Mouse (Mus musculus) midbrain, embryonic 11.5 days (tissue): ENCODE measurements around the gene Atp4b. TPM values are rescaled to one million over a fixed set of nuclear protein-coding genes. Genes with fewer than 3 reads are reported as not detected.

Source experiments
- ATAC-seq: fragments of 200-750 bp; cut with Nextera tagmentation; 2 replicates; pipeline ENCODE4 v1.8.0; 2017; ENCODE audit warnings: moderate TSS enrichment, moderate library complexity; ENCODE audit not compliant: low FRiP score
- DNase-seq: peaks from one replicate; pipeline ENCODE4 v3.0.0; 2015; ENCODE audit warnings: low spot score; ENCODE audit errors: missing footprints
- H3K27ac ChIP-seq: fragments of 300-500 bp; sonication (generic); 2 replicates; pipeline ENCODE4 v1.5.1; 2014; ENCODE audit warnings: low read depth, low read length
- H3K27me3 ChIP-seq: fragments of 300-500 bp; sonication (generic); 2 replicates; pipeline ENCODE4 v1.6.1; 2014; ENCODE audit warnings: mild to moderate bottlenecking, low read length, moderate library complexity, mixed read lengths; ENCODE audit not compliant: control insufficient read depth, insufficient read depth
- H3K36me3 ChIP-seq: fragments of 300-500 bp; sonication (generic); 2 replicates; pipeline ENCODE4 v1.6.1; 2014; ENCODE audit warnings: mild to moderate bottlenecking, low read length, moderate library complexity, mixed read lengths; ENCODE audit not compliant: control insufficient read depth, insufficient read depth
- H3K4me1 ChIP-seq: fragments of 300-500 bp; sonication (generic); 2 replicates; pipeline ENCODE4 v1.6.1; 2014; ENCODE audit warnings: low read length; ENCODE audit not compliant: control insufficient read depth, insufficient read depth
- H3K4me2 ChIP-seq: fragments of 300-500 bp; sonication (generic); 2 replicates; pipeline ENCODE4 v1.6.1; 2014; ENCODE audit warnings: mild to moderate bottlenecking, moderate library complexity
- H3K4me3 ChIP-seq: fragments of 300-500 bp; sonication (generic); 2 replicates; pipeline ENCODE4 v1.5.1; 2014; ENCODE audit warnings: low read depth, low read length
- H3K9ac ChIP-seq: fragments of 300-500 bp; sonication (generic); 2 replicates; pipeline ENCODE4 v1.6.1; 2014; ENCODE audit warnings: low read length
- H3K9me3 ChIP-seq: fragments of 300-500 bp; sonication (generic); 2 replicates; pipeline ENCODE4 v1.6.1; 2016; ENCODE audit warnings: low read length; ENCODE audit not compliant: control insufficient read depth
- WGBS: fragments of 180-500 bp; shearing (Covaris S2); extraction: QIAGEN DNeasy Blood & Tissue Kit; methylation state at CpG from one replicate; pipeline ENCODE4 v1.1.7; 2014; 5-methylcytosine and 5-hydroxymethylcytosine counted together
- polyA plus RNA-seq: library from polyadenylated mRNA; unstranded; fragments of >200 nt; fragmentation: Nextera tagmentation; extraction: Ambion mirVana; gene quantifications from 2 replicates; pipeline ENCODE4 v1.2.1, GENCODE M21; 2014

The Atp4b gene
- polyA plus RNA-seq: 0.14 TPM in 1 of 2 replicates, not detected in the other

DNA sequence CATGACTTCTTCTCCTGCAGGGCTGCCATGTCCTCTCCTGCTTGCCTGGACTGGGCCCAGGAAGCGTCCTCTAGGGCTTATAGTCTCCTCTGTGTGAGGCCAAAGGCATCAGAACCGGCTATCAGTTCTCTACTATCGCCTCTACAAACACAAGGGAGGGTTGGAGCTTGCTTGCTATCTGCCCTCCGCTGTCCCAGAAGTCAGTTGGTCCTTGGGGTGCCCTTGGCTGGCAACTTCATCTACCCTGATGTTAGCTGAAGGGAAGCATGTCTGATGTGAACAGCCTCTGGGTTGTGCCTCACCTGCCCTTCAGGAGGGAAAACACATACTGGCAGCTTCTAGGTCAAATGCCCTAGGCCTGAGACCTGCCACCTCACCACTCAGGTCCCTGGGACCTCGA, at the start of gene Atp4b:
Gene Atp4b (minus strand): TSS at position 101 of the 400 bp plus-strand sequence.
- DNase-seq (no peak), ATAC-seq (no peak)
- H3K9ac ChIP-seq: no peak within 1 kb of the TSS
- no peak within 1 kb of the TSS for H3K27ac ChIP-seq
- no peak within 1 kb of the TSS for H3K4me2 ChIP-seq
- no peaks in the 10 kb centered on the region for H3K4me1 ChIP-seq
- H3K4me3 ChIP-seq: no peak within 1 kb of the TSS
- no peaks in the 10 kb centered on the region for H3K9me3 ChIP-seq
- WGBS: 85% methylated on average over 5 of the region's 5 CpGs
- H3K36me3 ChIP-seq: no peaks in the 10 kb centered on the region
- no peaks in the 10 kb centered on the region for H3K27me3 ChIP-seq

- no peaks in the 10 kb centered on the region for H3K9me3 ChIP-seq
- H3K27ac ChIP-seq: no peak overlapping the region
- H3K4me3 ChIP-seq: no peak overlapping the region
- 94% methylated on average over 2 of the region's 2 CpGs for WGBS
- H3K36me3 ChIP-seq: no peaks in the 10 kb centered on the region
- ATAC-seq: no peak
- H3K4me2 ChIP-seq: no peak overlapping the region
- no peak for DNase-seq
- H3K27me3 ChIP-seq: no peaks in the 10 kb centered on the region
- H3K4me1 ChIP-seq: no peaks in the 10 kb centered on the region
- no peak overlapping the region for H3K9ac ChIP-seq
Measured at GRCm38 (mm10) chr8:13442152-13442551, 45.5 kb upstream of the Atp4b start.

GRCm38 (mm10) chr8:13437531-13437930, 40.9 kb upstream of the Atp4b start:
- 79% methylated on average over 2 of the region's 2 CpGs for WGBS
- no peak overlapping the region for H3K27ac ChIP-seq

GRCm38 (mm10) chr8:13436052-13436451, 39.4 kb upstream of the Atp4b start:
- ATAC-seq: no peak
- H3K36me3 ChIP-seq: no peaks in the 10 kb centered on the region
- no peak for DNase-seq
- H3K27ac ChIP-seq: no peak overlapping the region
- H3K27me3 ChIP-seq: peaks cover 3% of the 10 kb centered on the region; the same call in 1 of the 2 replicates
- H3K9ac ChIP-seq: no peak overlapping the region
- H3K4me2 ChIP-seq: no peak overlapping the region
- no peak overlapping the region for H3K4me3 ChIP-seq
- H3K4me1 ChIP-seq: peaks cover 3% of the 10 kb centered on the region
- 5% methylated on average over 8 of the region's 8 CpGs for WGBS
- no peaks in the 10 kb centered on the region for H3K9me3 ChIP-seq

More at GRCm38 (mm10) chr8:13437531-13437930, 40.9 kb upstream of the Atp4b start:
- H3K4me1 ChIP-seq: peaks cover 3% of the 10 kb centered on the region
- no peak overlapping the region for H3K9ac ChIP-seq
- no peaks in the 10 kb centered on the region for H3K9me3 ChIP-seq
- no peak overlapping the region for H3K4me2 ChIP-seq
- no peak for DNase-seq
- H3K36me3 ChIP-seq: no peaks in the 10 kb centered on the region
- peaks cover 3% of the 10 kb centered on the region; the same call in 1 of the 2 replicates for H3K27me3 ChIP-seq
- no peak for ATAC-seq
- H3K4me3 ChIP-seq: no peak overlapping the region

- H3K27me3 ChIP-seq: peaks cover 3% of the 10 kb centered on the region; the same call in 1 of the 2 replicates
- H3K36me3 ChIP-seq: no peaks in the 10 kb centered on the region
- no peak for ATAC-seq
- peaks cover 3% of the 10 kb centered on the region for H3K4me1 ChIP-seq
- no peak within 1 kb of the TSS for H3K4me2 ChIP-seq
- WGBS: 19% methylated on average over 10 of the region's 10 CpGs
- no peaks in the 10 kb centered on the region for H3K9me3 ChIP-seq
- no peak within 1 kb of the TSS for H3K9ac ChIP-seq
- no peak within 1 kb of the TSS for H3K4me3 ChIP-seq
- no peak for DNase-seq
- H3K27ac ChIP-seq: no peak within 1 kb of the TSS
Measured at GRCm38 (mm10) chr8:13434889-13435288, 38.3 kb upstream of the Atp4b start, which contains the start of gene Tmem255b. TSS of gene Tmem255b (plus strand) at chr8:13435189.

DNA sequence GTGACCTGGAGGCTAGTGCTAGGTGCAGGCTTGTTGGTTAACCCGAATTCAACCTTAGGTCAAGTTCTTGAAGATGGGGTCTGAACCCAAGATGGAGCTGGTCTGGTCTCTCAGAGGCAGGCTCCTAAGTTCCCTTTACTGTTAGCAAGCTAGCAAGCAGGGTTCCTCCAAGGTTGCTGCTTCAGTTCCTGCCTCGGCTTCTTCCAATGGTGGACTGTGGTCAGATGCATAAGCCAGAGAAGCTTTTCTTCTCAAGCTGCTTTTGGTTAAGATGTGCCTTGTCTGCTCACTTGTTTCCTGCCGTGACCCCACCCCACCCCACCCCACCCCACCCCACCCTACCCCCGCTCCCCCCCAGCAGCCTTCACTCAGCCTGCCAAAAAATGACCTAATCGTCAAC, 36.5 kb upstream of the Atp4b start:
- peaks cover 3% of the 10 kb centered on the region; the same call in 1 of the 2 replicates for H3K27me3 ChIP-seq
- H3K4me3 ChIP-seq: no peak overlapping the region
- no peak overlapping the region for H3K27ac ChIP-seq
- no peaks in the 10 kb centered on the region for H3K9me3 ChIP-seq
- H3K4me1 ChIP-seq: peaks cover 3% of the 10 kb centered on the region
- ATAC-seq (no peak), DNase-seq (no peak)
- no peak overlapping the region for H3K9ac ChIP-seq
- WGBS: 82% methylated on average over 5 of the region's 5 CpGs
- no peaks in the 10 kb centered on the region for H3K36me3 ChIP-seq
- H3K4me2 ChIP-seq: no peak overlapping the region

- peaks cover 3% of the 10 kb centered on the region; the same call in 1 of the 2 replicates for H3K27me3 ChIP-seq
- H3K4me2 ChIP-seq: no peak overlapping the region
- no peak overlapping the region for H3K4me3 ChIP-seq
- peaks cover 3% of the 10 kb centered on the region for H3K4me1 ChIP-seq
- no peak overlapping the region for H3K27ac ChIP-seq
- ATAC-seq (no peak), DNase-seq (no peak)
- no peaks in the 10 kb centered on the region for H3K9me3 ChIP-seq
- no peaks in the 10 kb centered on the region for H3K36me3 ChIP-seq
- H3K9ac ChIP-seq: no peak overlapping the region
Measured at GRCm38 (mm10) chr8:13430866-13431265, 34.2 kb upstream of the Atp4b start.

GRCm38 (mm10) chr8:13430412-13430811, 33.8 kb upstream of the Atp4b start:
- Histone ChIP-seq H3K4me1 (peaks cover 1% of the 10 kb centered on the region), H3K36me3 (no peaks in the 10 kb centered on the region), H3K9me3 (no peaks in the 10 kb centered on the region), H3K9ac (no peak overlapping the region), H3K4me3 (no peak overlapping the region), H3K4me2 (no peak overlapping the region), H3K27me3 (peaks cover 3% of the 10 kb centered on the region; the same call in 1 of the 2 replicates), H3K27ac (no peak overlapping the region)
- no peak for ATAC-seq
- WGBS: 84% methylated on average over 7 of the region's 7 CpGs
- no peak for DNase-seq

- Histone ChIP-seq H3K4me1 (no peaks in the 10 kb centered on the region), H3K4me2 (no peak overlapping the region), H3K9ac (no peak overlapping the region), H3K27ac (no peak overlapping the region), H3K36me3 (no peaks in the 10 kb centered on the region), H3K9me3 (no peaks in the 10 kb centered on the region), H3K4me3 (no peak overlapping the region), H3K27me3 (no peaks in the 10 kb centered on the region)
- 89% methylated on average over 9 of the region's 9 CpGs for WGBS
- no peak for ATAC-seq
- no peak for DNase-seq
Measured at GRCm38 (mm10) chr8:13428156-13428555, 31.5 kb upstream of the Atp4b start.
